Mouse (Mus musculus) hindbrain, embryonic 13.5 days (tissue): ENCODE measurements at regions not wholly inside any gene's neighbourhood (a gene's known extent, or its start where the extent isn't known, plus 50 kb on each side); places are given as distances from the start of the nearest gene placed in this dataset.

Experiments used
- ATAC-seq: fragments of 200-750 bp; cut with Nextera tagmentation; 2 replicates; pipeline ENCODE4 v1.8.0; 2017; ENCODE audit warnings: moderate TSS enrichment; ENCODE audit not compliant: low FRiP score
- H3K27ac ChIP-seq: fragments of 300-500 bp; sonication (generic); 2 replicates; pipeline ENCODE4 v1.5.1; 2015; ENCODE audit warnings: inconsistent platforms, mild to moderate bottlenecking, moderate library complexity
- H3K27me3 ChIP-seq: fragments of 300-500 bp; sonication (generic); 2 replicates; pipeline ENCODE4 v1.6.1; 2015; ENCODE audit warnings: mild to moderate bottlenecking, inconsistent platforms
- H3K36me3 ChIP-seq: fragments of 300-500 bp; sonication (generic); 2 replicates; pipeline ENCODE4 v1.6.1; 2015; ENCODE audit warnings: mild to moderate bottlenecking, inconsistent platforms
- H3K4me1 ChIP-seq: fragments of 300-500 bp; sonication (generic); replicated peaks from 2 replicates; pipeline ENCODE4 v1.6.1; 2015; ENCODE audit warnings: inconsistent platforms
- H3K4me2 ChIP-seq: fragments of 300-500 bp; sonication (generic); 2 replicates; pipeline ENCODE4 v1.6.1; 2015; ENCODE audit warnings: inconsistent platforms, mild to moderate bottlenecking, moderate library complexity
- H3K4me3 ChIP-seq: fragments of 300-500 bp; sonication (generic); 2 replicates; pipeline ENCODE4 v1.5.1; 2015; ENCODE audit warnings: mild to moderate bottlenecking, inconsistent platforms
- H3K9ac ChIP-seq: fragments of 300-500 bp; sonication (generic); 2 replicates; pipeline ENCODE4 v1.6.1; 2015; ENCODE audit warnings: mild to moderate bottlenecking, inconsistent platforms
- H3K9me3 ChIP-seq: fragments of 300-500 bp; sonication (generic); 2 replicates; pipeline ENCODE4 v1.6.1; 2016; ENCODE audit warnings: inconsistent platforms
- WGBS: fragments of 180-500 bp; shearing (Covaris S2); methylation state at CpG from one replicate; pipeline ENCODE4 v1.1.7; 2015; 5-methylcytosine and 5-hydroxymethylcytosine counted together

DNA sequence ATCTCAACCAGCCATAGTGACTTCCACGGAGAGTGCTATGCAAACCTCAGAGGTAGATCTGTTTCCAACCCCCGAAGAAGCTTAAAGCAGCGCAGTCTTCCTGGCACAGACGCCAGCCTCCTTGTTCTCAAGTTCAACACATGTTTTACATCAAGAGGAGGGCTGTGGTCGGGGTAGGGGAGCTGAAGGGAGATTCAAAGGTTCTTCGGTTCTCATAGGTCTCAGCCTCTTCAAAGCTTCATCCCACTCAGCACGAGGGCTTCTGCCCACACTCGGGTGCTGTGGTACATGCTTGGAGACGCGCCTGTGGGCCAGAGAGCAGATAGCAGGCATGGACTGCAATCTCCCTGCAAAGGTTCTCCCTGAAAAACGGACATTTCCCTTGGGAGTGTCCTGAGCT, 219.7 kb downstream of the Bcl2l11 start:
- Histone ChIP-seq H3K9me3 (no peaks in the 10 kb centered on the region), H3K4me2 (no peak overlapping the region), H3K9ac (no peak overlapping the region), H3K4me3 (no peak overlapping the region), H3K27ac (no peak overlapping the region), H3K4me1 (no peaks in the 10 kb centered on the region), H3K27me3 (no peaks in the 10 kb centered on the region), H3K36me3 (no peaks in the 10 kb centered on the region)
- 81% methylated on average over 11 of the region's 11 CpGs for WGBS
- ATAC-seq: no peak

DNA sequence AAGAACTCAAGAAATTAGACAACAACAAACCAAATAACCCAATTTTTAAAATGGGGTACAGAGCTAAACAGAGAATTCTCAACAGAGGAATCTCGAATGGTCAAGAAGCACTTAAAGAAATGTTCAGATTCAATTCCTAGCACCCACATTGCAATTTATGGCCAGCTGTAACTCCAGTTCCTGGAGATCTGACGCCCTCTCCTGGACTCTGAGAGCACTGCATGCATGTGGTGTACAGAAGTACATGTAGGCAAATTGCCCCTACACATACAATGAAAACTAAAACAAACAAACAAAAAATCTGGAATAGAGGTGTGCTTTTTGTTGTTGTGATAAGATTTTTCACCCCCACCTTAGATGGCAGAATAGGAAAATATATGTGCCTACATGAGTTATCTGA, 222.7 kb downstream of the Bcl2l11 start:
- no peaks in the 10 kb centered on the region for H3K36me3 ChIP-seq
- no peak for ATAC-seq
- no peaks in the 10 kb centered on the region for H3K4me1 ChIP-seq
- H3K4me3 ChIP-seq: no peak overlapping the region
- H3K27me3 ChIP-seq: no peaks in the 10 kb centered on the region
- 71% methylated on average over 2 of the region's 2 CpGs for WGBS
- no peak overlapping the region for H3K4me2 ChIP-seq
- no peak overlapping the region for H3K27ac ChIP-seq
- H3K9ac ChIP-seq: no peak overlapping the region
- no peaks in the 10 kb centered on the region for H3K9me3 ChIP-seq

DNA sequence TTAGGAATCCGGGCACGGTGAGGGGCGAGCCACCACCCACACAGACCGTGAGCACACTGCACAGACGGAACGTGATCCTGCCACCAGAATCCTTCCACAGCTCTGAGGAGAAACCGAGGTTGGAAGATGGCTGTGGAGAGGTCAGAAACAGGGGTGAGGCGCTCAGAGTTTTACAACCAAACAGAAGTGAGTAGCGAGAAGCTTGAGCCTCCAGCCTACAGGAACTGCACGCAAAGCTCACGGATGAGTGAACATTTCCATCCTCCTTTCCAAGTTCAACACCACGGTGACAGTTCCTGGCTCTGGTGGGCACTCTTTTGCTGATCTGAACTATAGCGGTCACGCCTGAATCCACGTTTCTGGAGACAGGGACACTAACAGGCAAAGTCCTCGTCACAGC, 225.6 kb downstream of the Bcl2l11 start:
- Histone ChIP-seq H3K27ac (no peak overlapping the region), H3K27me3 (no peaks in the 10 kb centered on the region), H3K9me3 (peaks cover 4% of the 10 kb centered on the region), H3K4me1 (no peaks in the 10 kb centered on the region), H3K4me2 (no peak overlapping the region), H3K36me3 (no peaks in the 10 kb centered on the region), H3K9ac (no peak overlapping the region), H3K4me3 (no peak overlapping the region)
- ATAC-seq: no peak
- 88% methylated on average over 16 of the region's 16 CpGs for WGBS

DNA sequence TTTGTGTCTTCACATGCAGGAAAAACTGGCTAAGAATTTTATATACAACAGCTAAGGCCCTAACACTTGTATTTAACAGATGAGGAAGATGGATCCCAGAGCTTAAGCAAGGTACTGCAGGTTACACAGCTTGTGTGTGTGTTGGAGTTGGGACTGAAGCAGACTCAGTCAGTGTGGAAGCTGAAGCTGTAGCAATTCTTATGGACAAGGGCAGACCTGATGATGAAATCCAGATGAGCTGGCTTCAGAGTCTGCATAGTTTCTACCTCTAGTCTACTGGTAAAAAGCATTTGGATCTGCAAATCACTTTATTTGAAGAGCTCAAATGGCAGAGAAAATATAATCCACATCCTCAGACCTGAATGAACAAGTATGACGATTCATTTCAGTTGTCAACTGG, 226.7 kb downstream of the Bcl2l11 start:
- H3K27me3 ChIP-seq: no peaks in the 10 kb centered on the region
- no peak overlapping the region for H3K4me2 ChIP-seq
- no peaks in the 10 kb centered on the region for H3K4me1 ChIP-seq
- peaks cover 4% of the 10 kb centered on the region for H3K9me3 ChIP-seq
- H3K9ac ChIP-seq: no peak overlapping the region
- whole genome bisulfite sequencing: 86% methylated on average over 1 of the region's 1 CpGs
- no peaks in the 10 kb centered on the region for H3K36me3 ChIP-seq
- no peak overlapping the region for H3K27ac ChIP-seq
- no peak overlapping the region for H3K4me3 ChIP-seq
- ATAC-seq: no peak

DNA sequence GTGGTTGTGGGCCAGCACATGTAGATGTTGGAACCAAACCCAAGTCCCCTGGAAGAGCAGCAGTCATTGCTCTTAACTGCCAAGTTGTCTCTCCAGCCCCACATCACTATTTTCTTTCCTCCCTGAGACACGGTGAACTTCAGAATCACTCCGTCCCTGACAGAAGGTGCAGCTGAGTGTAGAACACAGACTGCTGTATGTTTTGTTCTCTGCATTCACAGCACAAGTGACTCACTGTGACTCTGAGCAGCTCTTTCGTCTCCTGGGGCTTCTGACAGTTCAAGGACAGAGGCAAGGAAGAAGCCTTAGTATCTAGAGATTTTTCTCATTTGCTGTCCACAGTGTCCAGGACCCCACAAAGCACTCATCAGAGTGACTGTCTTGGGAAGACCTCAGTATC, 227.6 kb downstream of the Bcl2l11 start:
- no peak overlapping the region for H3K27ac ChIP-seq
- no peaks in the 10 kb centered on the region for H3K4me1 ChIP-seq
- H3K27me3 ChIP-seq: no peaks in the 10 kb centered on the region
- no peak overlapping the region for H3K4me2 ChIP-seq
- no peak overlapping the region for H3K4me3 ChIP-seq
- no peak for ATAC-seq
- no peaks in the 10 kb centered on the region for H3K36me3 ChIP-seq
- 86% methylated on average over 3 of the region's 3 CpGs for WGBS
- no peak overlapping the region for H3K9ac ChIP-seq
- H3K9me3 ChIP-seq: peaks cover 4% of the 10 kb centered on the region

DNA sequence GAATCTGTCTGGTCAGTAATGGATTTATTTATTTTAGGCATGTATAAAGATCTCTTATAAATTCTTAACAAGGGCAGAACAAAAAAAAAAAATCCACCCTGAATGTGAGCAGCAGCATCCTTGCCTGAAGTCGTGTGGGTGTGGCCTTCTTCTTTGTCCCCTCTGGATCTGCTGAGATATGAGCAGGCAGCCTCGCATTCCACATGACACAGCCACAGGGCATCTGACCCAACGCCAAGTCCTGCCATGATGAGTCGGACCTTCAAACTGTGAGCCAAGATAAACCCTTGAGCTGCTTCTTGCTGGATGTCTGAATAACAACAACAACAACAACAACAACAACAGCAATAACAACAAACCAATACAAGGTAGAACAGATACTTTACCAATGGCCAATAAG, 230.5 kb downstream of the Bcl2l11 start:
- Histone ChIP-seq H3K9me3 (peaks cover 4% of the 10 kb centered on the region), H3K27me3 (no peaks in the 10 kb centered on the region), H3K4me3 (no peak overlapping the region), H3K4me1 (no peaks in the 10 kb centered on the region), H3K9ac (no peak overlapping the region), H3K36me3 (no peaks in the 10 kb centered on the region), H3K4me2 (no peak overlapping the region), H3K27ac (no peak overlapping the region)
- ATAC-seq: no peak
- WGBS: 77% methylated on average over 4 of the region's 4 CpGs

DNA sequence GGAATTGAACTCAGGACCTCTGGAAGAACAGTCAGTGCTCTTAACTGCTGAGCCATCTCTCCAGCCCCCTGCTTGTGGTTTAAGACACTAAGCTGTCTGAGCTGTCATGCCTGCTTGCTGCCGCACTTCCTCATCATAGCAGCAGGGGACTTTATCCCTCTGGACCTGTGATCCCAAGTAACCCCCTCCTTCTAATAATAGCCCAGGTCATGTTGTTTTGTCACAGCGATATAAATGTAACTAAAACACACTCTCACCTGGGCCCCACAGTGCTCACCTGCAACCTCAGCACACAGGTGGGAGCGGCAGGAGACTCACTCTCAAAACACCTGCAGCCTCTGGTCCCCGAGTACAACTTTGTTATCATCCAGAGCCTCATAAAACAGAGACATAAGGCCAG, 231.9 kb upstream of the Spdye4c start:
- Histone ChIP-seq H3K36me3 (no peaks in the 10 kb centered on the region), H3K9ac (no peak overlapping the region), H3K4me1 (no peaks in the 10 kb centered on the region), H3K9me3 (peaks cover 4% of the 10 kb centered on the region), H3K27me3 (no peaks in the 10 kb centered on the region), H3K27ac (no peak overlapping the region), H3K4me3 (no peak overlapping the region), H3K4me2 (no peak overlapping the region)
- 81% methylated on average over 4 of the region's 4 CpGs for WGBS
- ATAC-seq: no peak

DNA sequence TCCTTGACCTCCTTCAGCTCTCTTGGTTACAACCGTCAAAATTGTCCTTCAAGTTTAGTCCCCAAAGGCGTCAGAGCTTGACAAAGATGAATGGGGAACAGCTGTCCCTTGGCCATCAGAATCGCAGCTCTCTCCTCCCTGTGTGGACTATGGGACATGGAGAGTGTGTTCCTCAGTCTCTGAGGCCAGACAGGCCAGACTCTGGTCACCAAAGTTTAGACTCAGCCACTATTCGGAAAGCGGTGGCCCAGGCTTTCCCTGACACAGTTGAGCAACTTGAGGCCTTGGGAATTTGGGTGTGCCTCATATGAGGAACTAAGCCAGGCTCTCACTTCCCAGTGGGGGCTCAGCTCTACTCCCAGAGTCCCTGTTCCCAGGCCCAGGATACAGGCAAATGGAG, 230.5 kb upstream of the Spdye4c start:
- 72% methylated on average over 5 of the region's 5 CpGs for WGBS
- no peak for ATAC-seq
- H3K4me3 ChIP-seq: no peak overlapping the region
- no peak overlapping the region for H3K4me2 ChIP-seq
- H3K27ac ChIP-seq: no peak overlapping the region
- H3K36me3 ChIP-seq: no peaks in the 10 kb centered on the region
- no peaks in the 10 kb centered on the region for H3K27me3 ChIP-seq
- no peaks in the 10 kb centered on the region for H3K4me1 ChIP-seq
- peaks cover 4% of the 10 kb centered on the region for H3K9me3 ChIP-seq
- H3K9ac ChIP-seq: no peak overlapping the region

DNA sequence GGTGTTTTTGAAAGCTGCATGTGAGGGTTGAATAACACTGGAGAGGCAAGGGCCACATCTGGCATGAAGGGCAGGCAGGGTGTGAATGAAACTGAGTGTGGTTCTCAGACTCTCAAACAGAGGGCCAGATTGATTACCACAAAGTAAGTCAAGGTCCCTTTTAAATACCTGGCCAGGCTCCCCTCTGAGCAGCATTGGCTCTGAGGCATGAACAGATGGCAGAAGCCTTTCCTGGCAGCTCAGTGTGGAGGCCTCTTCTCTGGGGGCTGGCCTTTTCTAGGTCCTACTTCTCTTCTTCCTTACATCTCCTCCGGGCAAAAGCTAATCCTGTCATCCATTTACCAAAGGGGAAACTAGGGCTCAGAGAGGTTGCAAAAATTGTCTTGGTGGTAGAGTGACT, 229.6 kb upstream of the Spdye4c start:
- no peak overlapping the region for H3K4me3 ChIP-seq
- H3K27me3 ChIP-seq: no peaks in the 10 kb centered on the region
- H3K36me3 ChIP-seq: no peaks in the 10 kb centered on the region
- no peak overlapping the region for H3K4me2 ChIP-seq
- 87% methylated on average over 1 of the region's 1 CpGs for WGBS
- no peak for ATAC-seq
- no peaks in the 10 kb centered on the region for H3K4me1 ChIP-seq
- no peaks in the 10 kb centered on the region; the same call in none of the 2 replicates for H3K9me3 ChIP-seq
- H3K9ac ChIP-seq: no peak overlapping the region
- no peak overlapping the region for H3K27ac ChIP-seq

DNA sequence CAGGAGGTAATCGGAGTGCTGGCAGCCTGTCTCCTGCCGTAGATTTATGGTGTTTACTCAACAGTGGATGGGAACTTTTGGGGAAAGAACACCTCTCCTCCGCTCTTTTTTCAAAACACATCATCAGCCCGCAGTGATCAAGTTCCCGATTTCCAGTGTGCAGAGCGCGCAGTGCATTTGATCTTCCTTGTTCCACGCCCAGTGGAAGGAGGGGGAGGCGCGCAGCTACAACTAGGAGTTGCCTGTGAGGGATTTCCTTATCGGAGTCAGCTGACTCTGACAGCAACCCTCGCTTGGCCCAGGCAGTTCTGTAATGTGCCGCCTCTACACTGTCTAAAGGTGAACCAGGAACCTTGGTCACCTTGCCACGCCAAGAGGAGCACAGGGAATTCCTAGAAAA, 226.8 kb upstream of the Spdye4c start:
- Histone ChIP-seq H3K9ac (no peak overlapping the region), H3K4me2 (no peak overlapping the region)
- ATAC-seq: no peak

DNA sequence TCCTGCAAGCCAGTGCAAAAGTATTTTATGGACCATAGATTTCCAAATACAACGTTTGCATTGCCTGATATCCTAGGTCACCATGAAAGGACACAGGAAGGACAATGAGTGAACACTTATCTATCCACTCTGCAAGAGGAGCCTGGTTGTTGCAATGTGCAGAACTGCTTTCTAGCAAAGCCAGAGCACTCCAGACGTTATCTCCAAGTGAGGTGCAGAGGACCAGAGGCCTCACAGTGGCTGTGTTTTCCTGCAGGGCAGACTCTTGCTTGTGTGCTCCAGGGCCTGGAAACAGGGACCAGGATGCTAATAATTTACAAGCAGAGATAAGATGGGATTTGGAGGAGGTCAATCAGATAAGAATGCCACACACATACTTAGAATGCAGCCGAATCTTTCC, 226.0 kb upstream of the Spdye4c start:
- Histone ChIP-seq H3K36me3 (no peaks in the 10 kb centered on the region), H3K27ac (no peak overlapping the region), H3K4me1 (no peaks in the 10 kb centered on the region), H3K9ac (no peak overlapping the region), H3K9me3 (no peaks in the 10 kb centered on the region), H3K27me3 (no peaks in the 10 kb centered on the region), H3K4me2 (no peak overlapping the region), H3K4me3 (no peak overlapping the region)
- 82% methylated on average over 3 of the region's 3 CpGs for WGBS
- ATAC-seq: no peak

More for the DNA sequence above, 226.8 kb upstream of the Spdye4c start:
- no peaks in the 10 kb centered on the region for H3K36me3 ChIP-seq
- 80% methylated on average over 14 of the region's 14 CpGs for WGBS
- no peaks in the 10 kb centered on the region for H3K9me3 ChIP-seq
- H3K4me1 ChIP-seq: no peaks in the 10 kb centered on the region
- H3K4me3 ChIP-seq: no peak overlapping the region
- no peaks in the 10 kb centered on the region for H3K27me3 ChIP-seq
- H3K27ac ChIP-seq: no peak overlapping the region

DNA sequence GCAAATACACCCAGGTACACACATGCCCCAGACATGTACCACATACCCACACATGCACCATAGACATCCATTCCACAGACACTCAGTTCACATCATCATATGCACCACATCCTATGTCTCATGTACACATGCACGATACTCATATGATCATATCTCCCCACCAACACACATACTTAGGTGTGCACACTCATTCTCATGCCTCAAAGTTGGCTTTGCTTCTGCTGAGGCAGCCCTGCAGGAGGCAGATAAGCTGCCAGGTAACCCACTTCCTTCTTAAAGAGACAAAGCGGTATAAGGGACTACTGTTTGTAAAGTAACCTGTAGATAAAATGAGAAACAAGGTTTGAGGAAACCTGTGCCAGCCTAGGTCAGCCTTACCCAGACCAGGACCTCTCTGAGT, 225.2 kb upstream of the Spdye4c start:
- Histone ChIP-seq H3K36me3 (no peaks in the 10 kb centered on the region), H3K27ac (no peak overlapping the region), H3K4me2 (no peak overlapping the region), H3K4me1 (no peaks in the 10 kb centered on the region), H3K4me3 (no peak overlapping the region), H3K9me3 (no peaks in the 10 kb centered on the region), H3K27me3 (no peaks in the 10 kb centered on the region), H3K9ac (no peak overlapping the region)
- ATAC-seq: no peak
- WGBS: 93% methylated on average over 2 of the region's 2 CpGs

DNA sequence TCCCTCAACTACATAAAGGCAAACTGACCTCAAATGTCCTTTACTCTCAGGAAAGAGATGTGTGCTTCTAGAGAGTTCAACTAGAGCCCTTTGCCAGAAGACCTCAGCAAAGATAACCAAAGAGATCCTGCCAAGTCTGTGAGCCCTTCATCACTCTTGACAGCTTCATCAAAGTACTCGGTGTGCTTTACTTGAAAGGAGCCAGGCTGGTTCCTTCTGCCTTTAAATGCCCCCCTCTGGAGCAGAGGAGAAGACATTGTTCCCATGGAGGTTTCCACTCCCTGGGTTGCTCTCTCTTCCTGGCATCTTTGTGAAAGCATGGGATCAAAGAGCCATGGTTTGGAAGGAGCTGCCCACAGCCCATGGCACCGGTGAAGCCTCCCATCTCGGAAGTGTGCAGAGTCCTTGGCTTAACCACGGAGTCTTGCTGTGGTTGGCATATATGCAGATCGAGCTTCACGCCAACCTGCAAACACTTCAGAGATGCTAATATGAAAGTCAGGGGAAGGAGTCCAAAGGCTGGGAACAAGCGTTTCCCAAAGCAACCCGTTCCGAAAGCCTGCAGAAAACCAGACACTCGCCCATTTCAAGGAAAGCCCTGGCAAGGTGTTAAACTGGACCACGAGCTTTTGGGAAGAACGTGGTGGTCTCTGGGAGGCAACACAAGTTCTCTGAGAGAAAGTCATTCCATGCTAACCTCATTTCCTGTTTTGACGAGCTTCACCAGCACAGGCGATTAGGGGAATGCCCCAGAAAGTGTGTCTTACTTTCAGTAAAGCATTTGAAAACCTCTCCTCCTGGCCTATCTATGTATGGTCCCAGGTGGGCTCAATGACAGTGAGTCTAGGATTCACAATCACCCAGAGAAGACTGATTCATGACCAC, 223.5 kb upstream of the Spdye4c start:
- 85% methylated on average over 14 of the region's 14 CpGs for WGBS
- H3K4me2 ChIP-seq: no peak overlapping the region

More for the DNA sequence above, 223.5 kb upstream of the Spdye4c start:
- Histone ChIP-seq H3K36me3 (no peaks in the 10 kb centered on the region), H3K4me1 (no peaks in the 10 kb centered on the region), H3K4me3 (no peak overlapping the region), H3K27ac (no peak overlapping the region), H3K9me3 (no peaks in the 10 kb centered on the region), H3K27me3 (no peaks in the 10 kb centered on the region), H3K9ac (no peak overlapping the region)
- ATAC-seq: no peak
